Mouse (Mus musculus) spleen, adult 2 months (tissue): ENCODE data around the gene Rgl2.

Source experiments
- CTCF ChIP-seq: fragments of 200-500 bp; IDR thresholded peaks from 2 replicates; pipeline ENCODE4 v1.5.1; 2011; ENCODE audit warnings: mild to moderate bottlenecking, inconsistent platforms; ENCODE audit not compliant: insufficient read depth, insufficient read length, insufficient replicate concordance; ENCODE audit errors: extremely low read depth
- POLR2A ChIP-seq: fragments of 200-500 bp; IDR thresholded peaks from 2 replicates; pipeline ENCODE4 v1.6.1; 2011; ENCODE audit warnings: low read depth, low read length, inconsistent platforms

DNA sequence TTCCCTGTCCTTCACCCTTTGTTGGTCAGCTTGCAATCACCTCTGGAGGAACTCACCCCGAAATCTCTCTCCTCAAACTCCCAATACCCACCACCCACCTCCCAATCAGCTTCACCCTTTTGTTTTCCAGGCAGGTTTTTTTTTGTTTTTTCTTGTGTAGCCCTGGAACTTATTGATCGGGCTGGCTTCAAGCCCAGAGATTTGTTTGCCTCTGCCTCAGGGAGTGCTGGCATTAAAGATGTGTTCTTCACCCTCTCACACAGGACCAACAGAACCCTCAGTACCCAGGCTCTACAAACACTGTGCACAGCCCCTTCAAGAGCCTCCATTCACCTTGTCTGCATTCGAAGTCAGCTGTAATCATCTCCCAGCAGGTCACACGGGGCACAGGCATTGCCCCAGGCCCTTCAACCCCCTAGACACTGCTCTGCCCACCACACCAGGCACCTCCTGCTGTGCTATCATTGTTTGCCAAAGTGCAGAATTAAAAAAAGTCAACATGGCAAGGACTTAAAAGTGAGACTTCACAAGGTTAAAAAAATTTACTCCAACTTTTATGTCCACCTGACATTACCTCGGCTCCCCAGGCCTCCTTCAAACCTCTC lies 24.7 kb downstream of the Rgl2 start:
- no peak for TF ChIP-seq CTCF
- TF ChIP-seq POLR2A, result no peak
